Comparison of ENCODE assay signal across 8 mouse cellular contexts in genomic region chr6:125868516-125868915, GRCm38 (mm10).
DNase-seq lines count a peak whose midpoint lies in the region; TF ChIP-seq lines count a peak whose summit lies in the region.

No protein-coding gene starts in this region.

- TF ChIP-seq CTCF in gastrocnemius, adult 2 months (IDR thresholded peaks at IDR 0.05) = peak; percentile 65
- peak; percentile 27; the same call in 1 of the 2 replicates for TF ChIP-seq CTCF in cortical plate, adult 2 months (IDR thresholded peaks at IDR 0.05; ENCODE audit: extremely low read depth, insufficient read depth, low read length)
- TF ChIP-seq CTCF in thymus, adult 2 months (IDR thresholded peaks at IDR 0.05; ENCODE audit: borderline replicate concordance, control insufficient read depth, extremely low read depth, insufficient read depth, low read length, poor library complexity) = no peak

- no peak for TF ChIP-seq POLR2A in cortical plate, adult 2 months (IDR thresholded peaks at IDR 0.05; ENCODE audit: extremely low read depth, insufficient read depth, low read length)
- no peak for TF ChIP-seq POLR2A in thymus, adult 2 months (IDR thresholded peaks at IDR 0.05; ENCODE audit: control insufficient read depth, extremely low read depth, insufficient read depth, low read length, poor library complexity)

- H3K36me3 ChIP-seq in thymus, adult 2 months (ENCODE audit: control insufficient read depth, insufficient read depth, low read length) = no peaks in the 10 kb centered on the region

- intact Hi-C loops in gastrocnemius, adult 2 months (cut with DNase I) = loop anchor here (1.0 kb wide), 1 partner anchor 299 kb away; no protein-coding TSS in a partner anchor
- intact Hi-C loops in gastrocnemius, postnatal 14 days (cut with DNase I; ENCODE audit: low total_unique reads) = no loop called here

- DNase-seq in gastrocnemius, adult 2 months = peak; percentile 26
- DNase-seq in gastrocnemius, postnatal 14 days = no peak
- peak; percentile 9 for DNase-seq in ovary, postnatal 36 days (ENCODE audit: low spot score)
- DNase-seq in ovary, adult 18-20 months (ENCODE audit: low spot score) = no peak
- peak; percentile 23 for DNase-seq in layer of hippocampus, adult 9-11 months
- DNase-seq in right cerebral cortex, postnatal 14 days = peak; percentile 47
- no peak for DNase-seq in thymus, adult 2 months

- H3K4me3 ChIP-seq in gastrocnemius, adult 2 months = no peak overlapping the region
- H3K4me3 ChIP-seq in cortical plate, adult 2 months (ENCODE audit: insufficient read depth, low read length) = no peak overlapping the region
- H3K4me3 ChIP-seq in thymus, adult 2 months (ENCODE audit: control insufficient read depth, insufficient read depth, low read length) = no peak overlapping the region

- no peaks in the 10 kb centered on the region for H3K4me1 ChIP-seq in cortical plate, adult 2 months (ENCODE audit: control insufficient read depth, insufficient read depth, low read length)
- no peaks in the 10 kb centered on the region for H3K4me1 ChIP-seq in thymus, adult 2 months (replicated peaks; ENCODE audit: control insufficient read depth, insufficient read depth, low read length)

- no peak overlapping the region for H3K27ac ChIP-seq in gastrocnemius, adult 2 months
- H3K27ac ChIP-seq in cortical plate, adult 2 months (ENCODE audit: insufficient read depth, low read length) = no peak overlapping the region
- H3K27ac ChIP-seq in thymus, adult 2 months (ENCODE audit: control insufficient read depth, insufficient read depth, low read length) = no peak overlapping the region

- WGBS in thymus, adult 2 months = 41% methylated on average over 2 of the region's 2 CpGs

- H3K27me3 ChIP-seq in thymus, adult 2 months (ENCODE audit: control insufficient read depth, insufficient read depth, low read length) = no peaks in the 10 kb centered on the region

Comparison
In these comparisons a context has a peak if more than half of its experiments do, and no peak if none do; other contexts are left out.
1. DNase-seq: peak in gastrocnemius, adult 2 months (single experiment), ovary, postnatal 36 days (single experiment), layer of hippocampus, adult 9-11 months (single experiment) and right cerebral cortex, postnatal 14 days (single experiment); none in gastrocnemius, postnatal 14 days (single experiment), ovary, adult 18-20 months (single experiment) and thymus, adult 2 months (single experiment).